Mouse (Mus musculus) heart, postnatal 14 days (tissue): ENCODE measurements around the gene Tanc1. TPM values are rescaled to one million over a fixed set of nuclear protein-coding genes. Genes with fewer than 3 reads are reported as not detected.

Experiments used
- DNase-seq, 2 experiments: peaks; one replicate each; pipeline ENCODE4 v3.0.0; 2021 to 2022
- intact Hi-C: fragments of 180-260 bp; cut with DNase I; formaldehyde crosslinking; loops from one replicate; pipeline ENCODE4 v1.15.1; 2025
- total RNA-seq, 2 experiments: library from RNA; stranded (reverse); gene quantifications; 2 replicates each; pipeline ENCODE4 v1.2.3; 2021

The Tanc1 gene
- total RNA-seq, 2 experiments from 2014 or later = 31.9 to 37.8 TPM

- intact Hi-C loops = no loop called here
- DNase-seq = no peak
Observed at GRCm38 (mm10) chr2:59775820-59776219, 164.0 kb downstream of the Tanc1 start.

DNA sequence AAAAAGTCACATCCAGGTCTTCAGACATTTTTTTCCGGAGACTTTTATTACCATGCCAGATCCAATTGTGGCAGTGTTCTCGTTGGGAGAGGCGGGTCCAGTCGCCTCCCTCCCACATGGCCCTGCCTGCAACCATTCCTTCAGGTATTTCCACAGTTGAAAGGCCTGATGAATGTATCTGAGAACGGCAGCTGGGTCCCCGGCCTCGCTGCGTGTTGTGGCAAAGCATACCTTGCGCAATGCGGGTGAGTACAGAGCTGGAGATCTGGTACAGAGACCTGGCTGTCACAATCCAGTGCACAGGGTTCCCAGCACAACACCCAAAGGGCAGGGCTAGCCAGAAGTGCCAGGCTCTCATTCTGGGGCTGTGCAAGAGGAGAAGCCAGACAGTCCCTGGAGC lies 167.5 kb downstream of the Tanc1 start:
- intact Hi-C loops = no loop called here
- no peak for DNase-seq

DNA sequence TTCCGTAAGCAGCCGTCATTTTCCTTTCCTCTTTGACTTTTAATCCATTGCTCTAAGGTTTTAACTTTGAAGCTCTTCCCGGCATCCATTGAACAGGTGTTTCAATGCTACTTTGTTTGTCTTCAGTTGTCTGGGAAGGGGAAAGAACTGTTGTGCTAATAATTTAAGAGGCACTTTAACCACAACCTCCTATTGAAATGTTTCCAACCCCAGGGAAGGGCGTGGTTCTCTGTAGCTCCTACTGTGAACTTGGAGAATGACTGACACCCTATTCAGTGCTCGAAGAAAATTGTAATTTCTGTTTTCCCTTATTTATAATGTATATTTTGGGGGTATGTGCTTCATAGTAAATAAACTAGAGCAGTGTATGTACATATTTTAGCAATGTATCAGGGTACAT lies 168.4 kb downstream of the Tanc1 start:
- intact Hi-C loops = no loop called here
- DNase-seq = no peak

GRCm38 (mm10) chr2:59783055-59783831 lies 171.4 kb downstream of the Tanc1 start:
- intact Hi-C loops = no loop called here
- DNase-seq = no peak

DNA sequence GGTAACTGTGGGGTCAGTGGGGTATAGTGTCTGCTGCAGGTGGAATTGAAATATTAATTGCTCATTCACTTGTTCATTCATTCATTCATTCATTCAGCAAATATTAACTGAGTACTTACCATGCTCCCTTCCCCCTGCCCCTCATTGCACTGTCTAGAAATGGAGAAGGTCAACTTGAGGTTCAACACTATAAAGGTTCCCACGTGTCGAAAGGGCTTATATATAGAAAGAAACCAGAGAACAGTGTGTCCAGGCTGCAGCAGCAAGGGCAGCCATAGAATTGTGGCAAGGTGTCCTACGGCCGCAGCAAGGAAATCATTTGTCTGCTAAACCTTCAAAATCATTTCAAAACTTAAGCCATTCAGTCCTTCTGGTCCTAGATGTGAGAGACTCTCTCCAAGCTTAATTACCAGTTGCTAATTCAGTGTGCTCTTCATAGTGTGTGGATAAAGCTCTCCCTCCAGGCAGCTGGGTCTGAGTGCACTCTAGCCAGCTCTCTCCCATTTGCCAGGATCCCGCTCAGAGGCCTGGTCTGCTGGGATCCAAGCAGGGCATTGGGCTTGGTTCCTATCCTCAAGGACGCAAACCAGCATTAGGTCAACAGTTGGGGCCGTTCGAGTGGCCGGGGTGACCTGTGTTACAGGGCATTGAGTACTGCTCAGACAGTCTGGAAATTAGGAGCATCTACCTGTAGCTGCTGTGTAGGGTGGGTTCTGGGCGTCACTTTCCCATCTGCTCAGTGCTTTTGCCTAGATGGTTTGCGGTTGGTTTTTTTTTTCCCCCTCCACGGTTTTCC lies 172.2 kb downstream of the Tanc1 start:
- intact Hi-C loops = no loop called here
- DNase-seq = no peak

DNA sequence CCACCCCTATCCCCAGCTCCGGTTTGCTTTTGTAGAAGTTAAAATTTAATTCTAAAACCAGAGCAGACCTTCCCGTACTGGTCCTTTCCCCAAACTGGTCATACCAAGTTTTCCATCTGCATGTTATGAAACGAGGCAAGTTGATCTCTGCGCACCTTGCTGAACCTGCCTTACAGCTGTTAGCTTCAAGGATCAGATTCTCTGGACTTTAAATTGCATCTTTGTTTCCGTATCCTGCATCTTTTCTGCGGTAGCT lies 172.7 kb downstream of the Tanc1 start:
- no peak for DNase-seq
- intact Hi-C loops = no loop called here

- intact Hi-C loops = no loop called here
- no peak for DNase-seq
Observed at GRCm38 (mm10) chr2:59785597-59785996, 173.8 kb downstream of the Tanc1 start.

- no peak for DNase-seq
- intact Hi-C loops = no loop called here
Observed at GRCm38 (mm10) chr2:59788704-59789500, 177.1 kb downstream of the Tanc1 start.

DNA sequence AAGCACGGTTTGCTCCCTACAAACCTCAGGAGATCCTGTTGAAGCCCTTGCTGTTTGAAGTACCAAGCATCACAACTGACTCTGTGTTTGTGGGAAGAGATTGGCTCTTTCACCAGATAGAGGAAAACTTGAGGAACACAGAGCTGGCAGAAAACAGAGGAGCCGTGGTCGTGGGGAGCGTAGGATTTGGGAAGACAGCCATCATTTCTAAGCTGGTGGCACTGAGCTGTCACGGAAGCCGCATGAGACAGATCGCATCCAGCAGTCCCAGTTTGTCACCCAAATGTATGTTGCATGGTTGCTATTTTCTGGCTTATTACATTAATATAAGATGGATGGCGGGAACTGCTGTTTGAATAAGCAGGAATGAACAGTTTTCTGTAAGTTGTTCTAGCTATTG lies 179.8 kb downstream of the Tanc1 start:
- intact Hi-C loops = no loop called here
- DNase-seq = no peak

- intact Hi-C loops = no loop called here
- DNase-seq = no peak
Observed at GRCm38 (mm10) chr2:59793337-59793736, 181.5 kb downstream of the Tanc1 start.

GRCm38 (mm10) chr2:59794838-59795237 lies 183.0 kb downstream of the Tanc1 start:
- intact Hi-C loops = no loop called here
- DNase-seq = no peak

DNA sequence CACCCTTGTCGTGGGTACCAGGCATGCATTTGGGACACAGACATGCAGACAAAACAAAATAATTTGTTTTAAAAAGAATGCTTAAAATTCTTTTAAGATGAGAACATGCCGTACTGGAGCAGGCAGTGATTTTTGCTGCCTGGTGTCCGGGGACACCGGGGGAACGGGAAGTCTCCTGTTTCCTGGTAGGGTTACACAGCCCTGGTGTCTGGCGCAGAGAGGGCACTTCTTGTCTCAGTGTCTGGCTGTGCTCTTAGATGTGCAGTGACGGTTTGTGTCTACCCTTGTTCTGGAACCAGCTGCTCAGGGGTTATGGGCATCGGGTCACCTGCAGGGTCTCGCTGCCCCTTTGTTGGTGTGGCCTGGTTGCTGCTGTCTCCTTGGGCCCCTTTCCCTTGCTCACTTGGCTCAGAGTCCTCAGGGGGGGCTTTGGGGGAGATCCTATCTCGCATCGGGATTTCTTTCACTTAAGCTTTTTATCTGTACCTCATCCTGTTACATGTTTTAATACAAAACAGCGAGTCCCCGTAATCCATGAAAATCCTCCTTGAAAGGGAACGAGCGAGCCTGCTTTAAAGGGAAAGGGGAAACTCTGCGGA lies 187.2 kb downstream of the Tanc1 start:
- no peak for DNase-seq

DNA sequence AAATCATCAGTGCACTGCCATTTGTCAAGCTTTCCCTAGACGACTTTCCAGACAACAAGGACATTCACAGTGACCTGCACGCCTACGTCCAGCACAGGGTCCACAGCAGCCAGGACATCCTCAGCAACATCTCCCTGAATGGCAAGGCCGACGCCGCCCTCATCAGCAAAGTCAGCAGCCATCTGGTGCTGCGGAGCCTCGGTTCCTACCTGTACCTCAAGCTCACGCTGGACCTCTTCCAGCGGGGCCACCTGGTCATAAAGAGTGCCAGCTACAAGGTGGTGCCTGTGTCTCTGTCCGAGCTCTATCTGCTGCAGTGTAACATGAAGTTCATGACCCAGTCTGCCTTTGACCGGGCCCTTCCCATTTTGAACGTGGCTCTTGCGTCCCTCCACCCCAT lies 187.7 kb downstream of the Tanc1 start:
- intact Hi-C loops = no loop called here
- DNase-seq = no peak

More for the DNA sequence above, 187.2 kb downstream of the Tanc1 start:
- intact Hi-C loops = no loop called here

DNA sequence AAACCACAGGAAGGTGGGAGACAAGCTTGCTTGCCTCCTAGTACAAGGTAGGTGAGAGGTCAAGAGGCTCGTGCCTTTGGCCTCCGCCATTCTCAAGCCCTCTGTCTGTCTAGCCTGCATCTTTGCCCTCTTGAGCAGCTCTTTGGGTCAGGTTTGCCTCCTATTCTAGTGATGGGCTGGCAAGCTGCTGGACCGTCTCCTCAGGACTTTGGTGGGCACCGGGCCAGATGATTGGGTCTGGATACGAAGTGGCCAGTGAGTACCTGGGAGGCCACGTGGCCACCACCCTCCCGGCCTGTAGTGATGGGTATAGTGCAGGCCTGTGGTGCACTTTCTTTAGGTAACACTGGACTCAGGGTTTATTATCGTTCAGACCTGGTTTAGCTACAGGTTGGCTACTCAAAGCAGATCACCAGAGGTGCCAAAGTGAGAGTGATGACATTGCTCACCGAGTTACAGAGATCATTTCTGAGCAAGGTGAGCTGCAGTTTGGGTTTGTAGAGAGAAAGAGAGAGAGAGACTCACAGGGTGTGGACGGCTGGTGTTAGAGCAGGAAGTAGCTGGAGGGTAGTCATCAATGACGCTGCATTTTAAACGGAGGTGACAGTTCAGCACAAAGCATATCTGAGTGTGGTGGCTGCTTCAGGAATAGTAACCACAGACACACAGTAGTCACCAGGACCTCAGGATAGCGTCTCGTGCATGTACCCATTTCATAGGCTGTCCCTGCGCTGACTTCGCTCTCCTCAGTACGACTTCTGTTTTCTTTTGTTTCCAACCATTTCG lies 188.8 kb downstream of the Tanc1 start:
- intact Hi-C loops = no loop called here
- no peak for DNase-seq

GRCm38 (mm10) chr2:59802722-59803387 lies 191.0 kb downstream of the Tanc1 start:
- intact Hi-C loops = no loop called here
- DNase-seq = no peak

- no peak for DNase-seq
- intact Hi-C loops = no loop called here
Observed at GRCm38 (mm10) chr2:59805595-59805994, 193.8 kb downstream of the Tanc1 start.

DNA sequence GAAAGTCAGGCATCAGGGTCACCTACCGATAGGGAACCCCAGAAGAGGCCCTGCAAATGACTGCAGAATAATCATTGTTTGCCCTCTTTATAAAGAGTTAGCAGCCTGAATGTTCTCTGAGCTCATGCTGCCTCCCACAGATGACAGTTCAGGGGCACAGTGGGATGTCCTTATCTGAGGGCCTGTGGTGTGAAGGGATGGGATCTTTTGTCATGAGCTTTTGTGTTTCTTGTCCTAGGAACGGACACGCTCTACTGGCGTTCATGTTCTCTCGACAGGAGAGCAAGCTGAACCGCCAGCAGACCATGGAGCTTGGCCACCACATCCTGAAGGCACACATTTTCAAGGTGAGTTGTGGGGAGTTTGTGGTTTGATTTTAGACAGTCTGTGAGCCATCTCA lies 194.2 kb downstream of the Tanc1 start:
- intact Hi-C loops = no loop called here

DNA sequence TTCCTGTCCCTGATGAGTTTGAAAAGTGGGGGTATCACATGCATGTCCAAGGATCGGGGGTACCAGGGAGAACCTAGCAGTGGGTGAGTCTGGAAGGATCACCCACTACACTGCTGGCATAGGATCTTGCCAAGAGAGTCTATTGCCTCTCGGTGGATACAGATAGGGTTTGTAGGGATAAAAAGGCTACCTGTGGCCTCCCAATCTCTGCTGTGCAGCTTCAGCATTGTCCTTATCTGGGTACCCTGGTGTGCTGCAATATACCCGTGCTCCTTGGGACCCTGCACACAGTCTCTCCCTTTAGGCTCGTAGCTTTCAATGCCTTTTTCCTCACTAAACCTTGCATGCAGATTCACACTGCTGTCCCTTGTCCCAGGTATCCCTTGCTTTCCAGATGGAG lies 196.8 kb downstream of the Tanc1 start:
- DNase-seq = no peak
- intact Hi-C loops = no loop called here

More for the DNA sequence above, 194.2 kb downstream of the Tanc1 start:
- DNase-seq = no peak

GRCm38 (mm10) chr2:59810039-59810438 lies 198.2 kb downstream of the Tanc1 start:
- DNase-seq = no peak
- intact Hi-C loops = no loop called here

GRCm38 (mm10) chr2:59811247-59811646 lies 199.4 kb downstream of the Tanc1 start:
- DNase-seq = no peak
- intact Hi-C loops = no loop called here
